Mouse (Mus musculus) liver, embryonic 15.5 days (tissue): ENCODE data around the gene Kri1. TPM values are rescaled to one million over a fixed set of nuclear protein-coding genes. Genes with fewer than 3 reads are reported as not detected.

Experiments
- ATAC-seq: fragments of 200-750 bp; cut with Nextera tagmentation; 2 replicates; pipeline ENCODE4 v1.8.0; 2017; ENCODE audit warnings: moderate number of reproducible peaks, mild to moderate bottlenecking, moderate library complexity; ENCODE audit not compliant: insufficient read depth
- H3K27ac ChIP-seq: fragments of 300-500 bp; sonication (generic); replicated peaks from 2 replicates; pipeline ENCODE4 v1.5.1; 2015; ENCODE audit warnings: mild to moderate bottlenecking, inconsistent platforms
- H3K27me3 ChIP-seq: fragments of 300-500 bp; sonication (generic); 2 replicates; pipeline ENCODE4 v1.6.1; 2015; ENCODE audit warnings: mild to moderate bottlenecking, inconsistent platforms
- H3K36me3 ChIP-seq: fragments of 300-500 bp; sonication (generic); replicated peaks from 2 replicates; pipeline ENCODE4 v1.6.1; 2015; ENCODE audit warnings: moderate library complexity, mild to moderate bottlenecking, inconsistent platforms
- H3K4me1 ChIP-seq: fragments of 300-500 bp; sonication (generic); replicated peaks from 2 replicates; pipeline ENCODE4 v1.6.1; 2015; ENCODE audit warnings: inconsistent platforms
- H3K4me2 ChIP-seq: fragments of 300-500 bp; sonication (generic); 2 replicates; pipeline ENCODE4 v1.6.1; 2015; ENCODE audit warnings: moderate library complexity, mild to moderate bottlenecking, inconsistent platforms
- H3K4me3 ChIP-seq: fragments of 300-500 bp; sonication (generic); replicated peaks from 2 replicates; pipeline ENCODE4 v1.5.1; 2015; ENCODE audit warnings: mild to moderate bottlenecking, inconsistent platforms
- H3K9ac ChIP-seq: fragments of 300-500 bp; sonication (generic); 2 replicates; pipeline ENCODE4 v1.6.1; 2015; ENCODE audit warnings: moderate library complexity, mild to moderate bottlenecking, inconsistent platforms
- H3K9me3 ChIP-seq: fragments of 300-500 bp; sonication (generic); replicated peaks from 2 replicates; pipeline ENCODE4 v1.6.1; 2016; ENCODE audit warnings: inconsistent platforms
- WGBS: fragments of 180-500 bp; shearing (Covaris S2); methylation state at CpG from one replicate; pipeline ENCODE4 v1.1.7; 2015; ENCODE audit warnings: mixed read lengths; ENCODE audit not compliant: insufficient replicate concordance; 5-methylcytosine and 5-hydroxymethylcytosine counted together
- polyA plus RNA-seq: library from polyadenylated mRNA; unstranded; fragments of >200 nt; fragmentation: Nextera tagmentation; extraction: Ambion mirVana; gene quantifications from 2 replicates; pipeline ENCODE4 v1.2.1, GENCODE M21; 2015

Kri1 gene
- polyA plus RNA-seq, 1 experiment from 2014 or later = 6.0 TPM

- Histone ChIP-seq H3K36me3 (peaks cover 9% of the 10 kb centered on the region), H3K27me3 (peaks cover 49% of the 10 kb centered on the region), H3K27ac (no peak overlapping the region), H3K4me2 (no peak overlapping the region), H3K9ac (no peak overlapping the region), H3K4me1 (peaks cover 56% of the 10 kb centered on the region), H3K9me3 (no peaks in the 10 kb centered on the region), H3K4me3 (no peak overlapping the region)
- ATAC-seq = no peak
- WGBS = 5% methylated on average over 11 of the region's 11 CpGs
These were observed 46.4 kb downstream of the Kri1 start for GRCm38 (mm10) chr9:21241343-21241742.

- peak overlapping the region; percentile 91 for H3K4me2 ChIP-seq
- peaks cover 56% of the 10 kb centered on the region for H3K4me1 ChIP-seq
These were observed 48.3 kb downstream of the Kri1 start for GRCm38 (mm10) chr9:21239465-21239848.

GRCm38 (mm10) chr9:21238733-21239464, 48.9 kb downstream of the Kri1 start, which contains the start of gene Keap1:
Keap1 (minus strand) TSS chr9:21239361.
- H3K9ac ChIP-seq = peak within 1 kb of the TSS; percentile 96
- under 1% methylated on average over 90 of the region's 90 CpGs for WGBS
- peak; percentile 91 for ATAC-seq
- peak within 1 kb of the TSS; percentile 97 for H3K27ac ChIP-seq
- H3K36me3 ChIP-seq = peaks cover 30% of the 10 kb centered on the region
- no peaks in the 10 kb centered on the region for H3K9me3 ChIP-seq
- H3K4me1 ChIP-seq = peaks cover 50% of the 10 kb centered on the region
- H3K27me3 ChIP-seq = peaks cover 25% of the 10 kb centered on the region
- peak within 1 kb of the TSS; percentile 91 for H3K4me2 ChIP-seq
- peak within 1 kb of the TSS; percentile 94 for H3K4me3 ChIP-seq

More at GRCm38 (mm10) chr9:21239465-21239848, 48.3 kb downstream of the Kri1 start:
- peak overlapping the region; percentile 96 for H3K9ac ChIP-seq
- peaks cover 30% of the 10 kb centered on the region for H3K27me3 ChIP-seq
- peak overlapping the region; percentile 94 for H3K4me3 ChIP-seq
- WGBS = 14% methylated on average over 4 of the region's 4 CpGs
- no peak for ATAC-seq
- H3K36me3 ChIP-seq = peaks cover 25% of the 10 kb centered on the region
- H3K9me3 ChIP-seq = no peaks in the 10 kb centered on the region
- peak overlapping the region; percentile 97 for H3K27ac ChIP-seq

- Histone ChIP-seq H3K4me1 (peaks cover 48% of the 10 kb centered on the region), H3K27ac (peak overlapping the region; percentile 97), H3K9me3 (no peaks in the 10 kb centered on the region), H3K4me2 (peak overlapping the region; percentile 91), H3K27me3 (peaks cover 18% of the 10 kb centered on the region), H3K9ac (peak overlapping the region; percentile 96), H3K4me3 (peak overlapping the region; percentile 94), H3K36me3 (peaks cover 38% of the 10 kb centered on the region)
- 0 out of 2 replicates have a peak, but pooled peaks have one; percentile 5 for ATAC-seq
- WGBS = under 1% methylated on average over 31 of the region's 31 CpGs
These were observed 49.6 kb downstream of the Kri1 start for GRCm38 (mm10) chr9:21238004-21238732.

- H3K4me3 ChIP-seq = peak overlapping the region; percentile 94
- H3K9ac ChIP-seq = peak overlapping the region; percentile 96
- 12% methylated on average over 19 of the region's 19 CpGs for WGBS
- H3K4me1 ChIP-seq = peaks cover 48% of the 10 kb centered on the region
- H3K4me2 ChIP-seq = peak overlapping the region; percentile 91
- H3K36me3 ChIP-seq = peaks cover 44% of the 10 kb centered on the region
- H3K27ac ChIP-seq = peak overlapping the region; percentile 97
- ATAC-seq = no peak
- H3K9me3 ChIP-seq = no peaks in the 10 kb centered on the region
- peaks cover 11% of the 10 kb centered on the region for H3K27me3 ChIP-seq
These were observed 50.3 kb downstream of the Kri1 start for GRCm38 (mm10) chr9:21237368-21238003.

- peaks cover 49% of the 10 kb centered on the region for H3K36me3 ChIP-seq
- 71% methylated on average over 25 of the region's 25 CpGs for WGBS
These were observed 50.8 kb downstream of the Kri1 start for GRCm38 (mm10) chr9:21236991-21237367.

GRCm38 (mm10) chr9:21235341-21235740, 52.4 kb downstream of the Kri1 start:
- H3K4me3 ChIP-seq = no peak overlapping the region
- no peaks in the 10 kb centered on the region for H3K9me3 ChIP-seq
- H3K27me3 ChIP-seq = no peaks in the 10 kb centered on the region
- H3K4me2 ChIP-seq = peak overlapping the region; percentile 27; the same call in 1 of the 2 replicates
- peaks cover 66% of the 10 kb centered on the region for H3K36me3 ChIP-seq
- no peak for ATAC-seq
- peaks cover 50% of the 10 kb centered on the region for H3K4me1 ChIP-seq
- H3K27ac ChIP-seq = 0 out of 2 replicates have a peak overlapping the region, but pooled peaks have one; percentile 35
- 71% methylated on average over 4 of the region's 4 CpGs for WGBS
- no peak overlapping the region for H3K9ac ChIP-seq

More at GRCm38 (mm10) chr9:21236991-21237367, 50.8 kb downstream of the Kri1 start:
- peak overlapping the region; percentile 96 for H3K9ac ChIP-seq
- peak overlapping the region; percentile 97 for H3K27ac ChIP-seq
- H3K27me3 ChIP-seq = peaks cover 6% of the 10 kb centered on the region
- ATAC-seq = no peak
- H3K4me3 ChIP-seq = peak overlapping the region; percentile 94
- H3K4me2 ChIP-seq = peak overlapping the region; percentile 91
- no peaks in the 10 kb centered on the region for H3K9me3 ChIP-seq
- peaks cover 50% of the 10 kb centered on the region for H3K4me1 ChIP-seq

GRCm38 (mm10) chr9:21233805-21234204, 54.0 kb downstream of the Kri1 start:
- no peaks in the 10 kb centered on the region for H3K27me3 ChIP-seq
- H3K27ac ChIP-seq = no peak overlapping the region
- 95% methylated on average over 28 of the region's 28 CpGs for WGBS
- no peak overlapping the region for H3K4me2 ChIP-seq
- H3K4me3 ChIP-seq = no peak overlapping the region
- no peak overlapping the region for H3K9ac ChIP-seq
- ATAC-seq = no peak
- H3K9me3 ChIP-seq = no peaks in the 10 kb centered on the region
- peaks cover 38% of the 10 kb centered on the region for H3K4me1 ChIP-seq
- H3K36me3 ChIP-seq = peaks cover 79% of the 10 kb centered on the region

- Histone ChIP-seq H3K36me3 (peaks cover 79% of the 10 kb centered on the region), H3K4me1 (peaks cover 38% of the 10 kb centered on the region), H3K9me3 (no peaks in the 10 kb centered on the region), H3K27ac (no peak overlapping the region), H3K9ac (no peak overlapping the region), H3K27me3 (no peaks in the 10 kb centered on the region), H3K4me3 (no peak overlapping the region), H3K4me2 (no peak overlapping the region)
- whole genome bisulfite sequencing = 94% methylated on average over 29 of the region's 29 CpGs
- ATAC-seq = no peak
These were observed 54.4 kb downstream of the Kri1 start for GRCm38 (mm10) chr9:21233366-21233765.

GRCm38 (mm10) chr9:21232867-21233266, 54.9 kb downstream of the Kri1 start:
- 77% methylated on average over 5 of the region's 5 CpGs for WGBS
- H3K27me3 ChIP-seq = no peaks in the 10 kb centered on the region
- no peak overlapping the region for H3K9ac ChIP-seq
- peaks cover 41% of the 10 kb centered on the region for H3K4me1 ChIP-seq
- no peaks in the 10 kb centered on the region for H3K9me3 ChIP-seq
- no peak overlapping the region for H3K4me3 ChIP-seq
- no peak overlapping the region for H3K4me2 ChIP-seq
- H3K36me3 ChIP-seq = peaks cover 79% of the 10 kb centered on the region
- ATAC-seq = no peak
- H3K27ac ChIP-seq = no peak overlapping the region

- WGBS = 66% methylated on average over 23 of the region's 23 CpGs
- Histone ChIP-seq H3K9ac (no peak overlapping the region), H3K4me2 (no peak overlapping the region), H3K27ac (no peak overlapping the region), H3K4me1 (peaks cover 41% of the 10 kb centered on the region), H3K4me3 (no peak overlapping the region), H3K27me3 (no peaks in the 10 kb centered on the region), H3K36me3 (peaks cover 72% of the 10 kb centered on the region), H3K9me3 (no peaks in the 10 kb centered on the region)
- ATAC-seq = no peak
These were observed 56.2 kb downstream of the Kri1 start for GRCm38 (mm10) chr9:21231551-21231950.
